Mouse (Mus musculus) cerebellum, adult 18-20 months (tissue): Measurements from ENCODE around the gene Kctd11.
"Not testable (repeated sequence)": the region's sequence is repeated elsewhere in the genome, so short reads cannot be mapped to it uniquely, and the experiment has no call there.

Experiments used
- DNase-seq, 2 experiments: peaks; one replicate each; pipeline ENCODE4 v3.0.0; 2021

The Kctd11 gene

DNA sequence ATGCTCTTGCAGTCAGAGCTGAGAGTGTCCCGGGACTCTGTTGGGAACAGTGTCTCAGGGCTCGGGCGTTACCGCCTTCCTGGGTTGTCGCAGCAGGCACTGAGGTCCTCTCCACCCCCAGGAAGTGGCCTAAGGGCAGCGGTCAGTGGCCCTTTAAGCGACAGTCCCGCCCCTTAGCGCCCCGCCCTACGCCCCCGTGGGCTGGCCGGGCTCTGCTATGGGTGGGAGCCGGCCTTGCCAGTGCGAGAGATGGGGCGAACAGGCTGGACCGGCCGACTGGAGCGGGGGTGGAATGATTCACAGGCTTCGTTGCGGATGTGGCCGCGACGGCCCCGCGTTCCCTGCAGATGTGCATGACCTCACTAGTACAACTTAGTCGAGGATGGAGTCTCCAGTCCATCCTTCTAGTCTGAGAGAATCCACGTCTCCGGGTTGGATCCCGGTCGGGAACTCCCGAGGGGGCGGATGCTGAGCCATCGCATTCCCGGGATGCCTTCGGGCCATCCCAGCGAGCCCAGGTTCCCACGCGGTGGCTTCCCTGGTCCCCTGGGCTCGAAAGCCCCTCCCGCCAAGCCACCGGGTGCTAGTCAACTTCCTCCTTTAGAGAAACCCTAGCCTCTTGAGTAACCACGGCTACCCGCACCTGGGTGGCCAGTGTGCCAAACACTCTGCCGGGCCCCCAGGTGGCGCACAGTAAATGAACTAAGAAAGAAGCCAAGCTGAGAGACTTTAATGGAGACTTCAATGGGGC is at the start of gene Kctd11:
Gene Kctd11 (minus strand): TSS at position 554 of the 751 bp plus-strand sequence.
- peak; percentile 76 to 78 for DNase-seq

DNA sequence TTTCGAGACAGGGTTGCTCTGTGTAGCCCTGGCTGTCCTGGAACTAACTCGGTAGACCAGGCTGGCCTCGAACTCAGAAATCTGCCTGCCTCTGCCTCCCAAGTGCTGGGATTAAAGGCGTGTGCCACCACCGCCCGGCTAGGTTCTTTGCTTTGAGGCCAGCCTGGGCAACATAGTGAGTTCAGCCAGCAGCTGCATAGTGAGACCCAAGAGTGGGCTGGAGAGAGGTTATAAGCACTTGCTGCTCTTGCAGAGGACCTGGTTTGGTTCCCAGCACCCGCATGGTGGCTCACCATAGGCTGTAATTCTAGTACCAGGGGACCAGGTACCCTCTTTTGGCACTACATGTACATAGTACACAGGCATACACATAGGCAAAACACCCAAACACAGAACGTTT is 49.0 kb upstream of the Kctd11 start:
- not testable (repeated sequence) for DNase-seq

DNA sequence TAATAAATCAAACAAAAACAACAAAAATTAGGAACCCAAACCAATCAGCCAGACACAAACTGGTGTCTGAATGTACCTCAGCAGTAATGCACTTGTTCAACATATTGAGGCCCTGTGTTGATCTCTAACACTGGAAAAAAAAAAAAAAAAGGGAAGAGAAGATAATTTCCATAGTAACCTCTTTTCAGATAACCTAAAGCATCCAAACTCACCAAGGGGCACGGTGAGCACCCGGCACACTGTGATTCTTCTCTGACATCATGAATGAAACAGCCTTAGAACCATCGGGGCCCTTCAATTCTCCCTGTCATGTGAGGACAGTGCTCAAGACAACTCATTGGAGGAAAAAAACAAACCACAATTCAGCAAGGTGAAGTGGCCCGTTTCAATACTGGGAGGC is 48.5 kb upstream of the Kctd11 start:
- DNase-seq, result no peak

DNA sequence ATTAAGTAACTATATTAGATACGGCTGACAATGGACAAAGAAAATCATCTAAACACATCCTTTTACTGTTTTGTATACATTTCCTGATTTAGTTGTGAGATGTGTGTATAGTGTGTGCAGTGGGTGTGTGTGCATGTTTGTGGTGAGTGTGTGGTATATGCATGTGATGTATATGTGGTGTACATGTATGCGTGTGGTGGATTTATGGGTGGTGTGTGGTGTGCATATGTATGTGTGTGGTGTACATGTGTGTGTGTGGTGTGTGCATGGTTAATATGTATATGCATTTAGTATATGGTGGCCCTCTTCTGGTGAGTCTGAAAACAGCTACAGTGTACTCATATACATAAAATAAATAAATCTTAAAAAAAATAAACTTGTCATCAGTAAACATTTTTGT is 46.3 kb upstream of the Kctd11 start:
- no peak for DNase-seq

DNA sequence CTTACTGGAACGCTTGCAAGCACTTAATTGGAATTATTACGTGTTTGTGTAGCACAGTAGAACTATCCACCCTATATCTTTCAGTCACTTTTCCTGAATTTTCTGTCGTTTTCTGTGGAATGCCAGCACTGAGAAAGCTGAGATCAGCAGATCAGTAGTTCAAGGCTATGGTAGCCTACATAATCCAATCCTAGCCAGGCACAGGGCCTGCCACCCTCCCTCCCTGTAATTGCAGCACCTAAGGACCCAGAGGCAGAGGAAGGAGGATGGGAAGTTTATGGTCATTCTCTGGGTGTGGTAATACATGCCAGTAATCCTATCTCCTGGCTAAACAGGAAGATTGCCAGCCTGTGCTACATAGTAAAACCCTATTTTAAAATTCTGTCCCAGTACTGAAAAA is 41.6 kb upstream of the Kctd11 start:
- no peak for DNase-seq

DNA sequence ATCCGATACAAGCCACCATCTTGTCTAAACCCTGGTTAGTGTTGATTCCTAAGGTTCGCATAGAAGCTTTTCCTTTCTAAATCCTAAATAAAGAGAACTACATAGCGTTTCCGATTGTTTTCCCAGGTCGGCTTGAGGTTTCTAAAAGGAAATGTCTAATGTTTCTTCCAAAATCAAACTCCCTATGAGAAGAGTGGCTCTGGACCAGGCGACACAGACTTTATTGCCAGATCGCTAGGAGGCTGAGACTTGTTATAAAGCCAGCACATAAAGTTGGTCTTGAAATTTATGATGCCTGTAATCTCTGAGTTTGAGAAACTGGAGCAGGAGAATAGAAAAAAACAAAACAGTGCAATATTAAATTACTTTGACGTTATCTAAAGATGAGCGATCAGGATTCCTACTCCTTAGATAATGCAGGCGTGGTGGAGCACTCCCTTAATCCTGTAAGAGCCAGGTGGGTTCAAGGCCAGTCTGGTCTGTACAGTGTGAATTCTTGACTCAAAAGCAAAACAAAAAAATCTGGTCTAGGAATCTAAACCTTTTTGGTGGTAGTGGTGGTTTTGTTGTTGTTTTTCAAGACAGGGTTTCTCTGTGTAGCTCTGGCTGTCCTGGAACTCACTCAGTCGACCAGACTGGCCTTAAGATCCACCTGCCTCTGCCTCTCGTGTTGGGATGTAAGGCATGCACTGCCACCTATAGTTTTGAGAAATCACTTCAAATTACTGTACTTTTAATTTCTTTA is 41.0 kb upstream of the Kctd11 start:
- no peak for DNase-seq

DNA sequence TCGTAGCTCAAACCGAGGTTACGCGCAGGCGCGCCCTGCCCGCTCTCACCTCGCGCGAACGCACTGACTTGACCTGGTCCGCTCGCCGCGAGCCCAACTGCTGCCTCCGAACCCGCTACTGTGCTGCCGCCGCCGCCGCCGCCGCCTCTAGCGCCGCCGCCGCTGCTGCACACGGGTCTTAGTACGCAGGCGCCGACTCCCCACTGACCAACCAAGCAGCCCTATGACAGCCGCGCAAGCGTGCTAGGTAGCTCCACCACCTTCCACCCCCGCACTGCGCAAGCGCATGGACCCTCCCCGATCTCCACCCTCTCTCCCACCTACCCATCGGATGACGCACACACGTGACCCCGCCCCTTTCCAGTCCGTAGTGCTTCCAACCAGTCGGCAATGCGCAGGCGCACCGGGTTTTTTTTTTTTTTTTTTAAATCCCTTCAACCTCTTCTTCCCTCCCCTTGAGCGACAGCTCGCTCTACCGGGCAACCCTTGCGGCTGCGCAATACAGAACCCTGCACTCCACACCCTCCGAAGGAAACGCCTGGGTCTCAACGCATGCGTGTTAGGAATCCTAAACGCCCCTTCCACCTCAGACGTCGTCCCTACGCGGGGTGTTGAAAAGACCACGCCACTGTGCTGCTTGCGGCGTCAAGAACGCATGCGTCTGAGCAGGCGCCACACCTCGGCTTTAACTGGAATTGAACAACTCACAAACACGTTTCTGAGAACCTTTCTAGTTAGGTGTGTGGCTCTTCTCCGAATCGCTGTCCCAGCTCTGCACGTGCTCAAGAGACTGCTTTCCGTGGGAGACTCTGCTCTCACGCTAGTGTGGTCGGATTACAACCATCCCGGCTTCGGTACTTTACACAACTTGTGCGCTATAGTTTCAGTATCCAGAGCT is 40.2 kb upstream of the Kctd11 start, which contains the start of gene Eif5a:
Gene Eif5a (minus strand): TSS at position 845 of the 898 bp plus-strand sequence.
- DNase-seq, result peak; percentile 100

DNA sequence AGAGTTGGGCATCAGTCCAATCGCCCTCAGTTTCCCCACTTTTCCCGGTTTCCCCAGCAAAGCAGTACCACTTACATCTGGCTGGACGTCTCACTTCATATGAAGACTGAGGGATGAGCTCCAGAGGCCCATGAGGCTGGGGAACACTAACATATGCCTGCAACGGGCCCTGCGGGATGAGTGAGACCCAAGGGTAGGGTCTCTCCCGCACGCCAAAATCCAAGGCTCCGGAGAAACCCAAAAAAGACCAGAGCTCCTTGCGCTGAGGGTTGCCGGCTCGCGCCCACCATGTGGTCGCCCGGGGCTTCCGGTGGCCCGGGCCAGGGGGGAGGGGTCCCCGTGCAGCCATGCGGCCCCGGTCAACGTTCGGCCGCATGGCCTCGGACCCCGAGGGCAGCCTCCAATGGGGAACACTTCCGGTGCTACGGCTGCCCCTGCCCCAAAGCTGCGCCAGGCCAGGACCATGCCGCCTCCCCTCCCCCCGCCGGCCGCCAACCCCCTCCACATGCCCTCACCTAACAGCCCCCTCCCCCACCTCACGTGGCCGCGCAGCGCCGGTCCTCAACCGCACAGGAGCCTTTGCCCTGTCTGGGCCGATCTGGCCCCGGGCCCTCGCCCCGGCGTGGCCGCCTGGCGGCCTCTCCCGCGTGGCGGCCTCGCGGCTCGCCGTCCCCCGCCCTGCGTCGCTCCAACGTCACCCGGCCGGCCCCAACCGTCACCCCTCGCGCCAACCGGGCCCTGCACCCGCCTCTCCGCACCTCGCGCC is 39.2 kb upstream of the Kctd11 start:
- peak in 1 of 2 experiments; percentile 22 for DNase-seq

DNA sequence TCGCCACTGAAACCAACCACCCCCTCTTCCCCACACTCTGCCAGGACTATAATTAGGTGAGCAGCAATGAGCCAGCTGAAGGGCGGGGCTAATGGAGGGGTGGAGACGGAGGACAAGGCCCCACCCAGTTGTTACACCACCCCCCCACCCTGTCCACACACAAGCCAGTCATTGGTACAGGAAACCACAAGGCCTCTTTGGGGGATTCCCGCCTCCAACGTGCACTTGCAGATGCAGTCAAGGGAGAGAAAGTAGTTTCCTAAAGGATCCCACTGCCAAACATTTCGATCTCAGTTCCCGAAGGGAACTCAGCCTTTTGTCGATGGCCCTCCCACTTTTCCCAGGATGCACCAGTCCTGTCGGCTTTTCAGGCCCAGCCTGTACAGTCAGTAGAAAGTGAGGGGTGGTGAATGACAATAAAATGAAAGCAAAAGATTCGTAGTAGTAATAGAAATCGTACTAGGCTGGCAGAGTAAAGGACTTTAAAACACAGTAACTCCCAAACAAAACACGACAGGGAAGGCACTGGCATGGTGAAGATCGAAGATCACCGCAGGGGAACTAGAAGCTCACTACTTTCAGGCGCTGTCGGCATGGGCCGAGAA is 38.6 kb upstream of the Kctd11 start:
- peak; percentile 39 to 54 for DNase-seq

DNA sequence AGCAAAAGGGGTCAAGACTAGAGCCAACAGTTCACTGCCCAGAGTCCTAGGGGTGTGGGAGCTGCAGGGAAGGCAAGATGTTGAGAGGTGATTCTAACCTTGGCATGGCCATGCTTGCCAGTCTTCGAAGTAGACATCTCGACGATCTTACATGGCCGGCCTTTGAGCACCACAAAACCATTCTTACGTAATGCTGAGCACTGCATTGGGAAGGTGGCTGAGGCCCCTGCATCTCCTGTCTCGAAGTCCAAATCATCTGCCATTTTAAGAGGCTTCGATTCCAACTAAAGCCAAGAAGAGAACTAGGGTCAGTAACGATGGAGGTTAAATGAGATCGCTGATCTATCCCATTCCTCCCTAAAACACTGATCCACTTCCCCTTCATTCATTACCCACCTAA is 37.8 kb upstream of the Kctd11 start:
- DNase-seq, result no peak

DNA sequence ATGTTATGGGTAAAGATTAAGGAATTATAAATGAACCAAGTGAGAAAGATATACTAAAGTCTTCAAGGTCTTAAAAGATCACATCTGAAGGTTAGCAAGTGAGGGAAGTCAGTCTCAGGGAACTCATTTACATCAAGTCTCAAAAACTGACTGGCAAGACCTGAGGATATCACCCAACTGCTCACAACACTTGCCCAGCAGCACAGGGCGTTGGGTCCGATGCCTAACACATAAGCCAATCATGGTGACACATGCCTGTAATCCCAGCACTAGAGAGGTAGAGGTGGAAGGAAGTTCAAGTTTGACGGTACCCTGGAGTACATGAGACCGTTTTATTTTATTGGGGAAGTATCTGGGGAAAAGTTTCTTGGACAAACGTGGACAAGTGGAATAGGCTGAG is 36.9 kb upstream of the Kctd11 start:
- DNase-seq, result no peak

DNA sequence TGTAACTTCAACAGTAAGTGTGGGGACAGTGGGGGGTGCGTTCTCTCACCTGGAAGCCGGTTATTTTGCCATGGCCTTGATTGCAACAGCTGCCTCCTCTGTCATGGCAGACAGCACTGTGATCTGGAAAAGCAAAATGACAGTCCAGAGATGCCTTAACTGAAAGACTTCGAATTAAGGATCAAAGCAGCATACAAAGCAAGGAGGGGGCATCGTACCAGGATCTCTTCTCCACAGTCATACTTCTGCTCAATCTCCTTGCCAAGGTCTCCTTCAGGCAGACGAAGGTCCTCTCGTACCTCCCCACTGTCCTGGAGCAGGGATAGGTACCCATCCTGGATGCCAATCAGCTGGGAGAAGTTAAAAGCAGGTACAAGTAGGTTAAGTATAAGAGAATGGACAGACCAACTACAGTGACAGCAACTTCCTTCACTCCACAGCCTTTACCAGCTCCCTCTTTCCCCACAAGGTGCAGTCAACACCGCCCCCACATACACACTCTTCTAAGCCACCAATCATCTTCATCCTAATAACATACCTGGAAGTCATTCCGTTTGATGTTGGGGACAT is 36.3 kb upstream of the Kctd11 start:
- no peak for DNase-seq

DNA sequence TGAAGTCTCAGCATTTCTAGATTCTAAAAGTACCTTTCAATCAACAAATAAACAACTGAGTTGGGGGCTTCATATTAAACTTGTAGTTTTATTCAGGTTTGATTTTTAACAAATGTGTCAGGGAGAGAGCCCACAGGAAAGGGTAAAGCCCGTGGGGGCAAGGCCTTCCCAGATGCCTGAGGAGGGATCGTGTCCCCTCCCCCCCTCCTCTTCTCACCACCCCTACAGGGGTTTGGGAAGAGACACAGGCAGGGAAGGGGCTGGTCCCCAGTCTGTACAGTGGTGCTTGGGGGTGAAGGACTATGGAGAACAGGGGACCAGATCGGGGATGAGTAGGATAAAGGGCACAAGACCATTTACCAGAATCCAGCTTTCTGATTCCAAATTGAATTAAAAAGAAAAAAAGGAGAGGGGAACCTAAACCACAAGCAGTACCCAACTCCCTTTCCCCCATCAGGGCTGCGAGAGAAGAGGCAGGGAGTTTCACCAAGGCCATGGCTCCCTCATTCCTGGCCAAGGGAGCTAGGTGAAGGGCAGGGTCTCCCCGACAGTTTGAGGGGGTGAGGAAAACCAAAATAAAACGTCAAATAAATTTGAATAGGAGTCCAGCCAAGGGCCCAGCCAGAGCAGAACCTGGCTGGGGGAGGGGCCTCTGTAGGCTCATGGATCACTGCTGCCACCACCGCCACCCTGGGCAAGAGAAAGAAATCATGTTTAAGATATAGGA is 35.6 kb upstream of the Kctd11 start:
- not testable (repeated sequence) for DNase-seq

DNA sequence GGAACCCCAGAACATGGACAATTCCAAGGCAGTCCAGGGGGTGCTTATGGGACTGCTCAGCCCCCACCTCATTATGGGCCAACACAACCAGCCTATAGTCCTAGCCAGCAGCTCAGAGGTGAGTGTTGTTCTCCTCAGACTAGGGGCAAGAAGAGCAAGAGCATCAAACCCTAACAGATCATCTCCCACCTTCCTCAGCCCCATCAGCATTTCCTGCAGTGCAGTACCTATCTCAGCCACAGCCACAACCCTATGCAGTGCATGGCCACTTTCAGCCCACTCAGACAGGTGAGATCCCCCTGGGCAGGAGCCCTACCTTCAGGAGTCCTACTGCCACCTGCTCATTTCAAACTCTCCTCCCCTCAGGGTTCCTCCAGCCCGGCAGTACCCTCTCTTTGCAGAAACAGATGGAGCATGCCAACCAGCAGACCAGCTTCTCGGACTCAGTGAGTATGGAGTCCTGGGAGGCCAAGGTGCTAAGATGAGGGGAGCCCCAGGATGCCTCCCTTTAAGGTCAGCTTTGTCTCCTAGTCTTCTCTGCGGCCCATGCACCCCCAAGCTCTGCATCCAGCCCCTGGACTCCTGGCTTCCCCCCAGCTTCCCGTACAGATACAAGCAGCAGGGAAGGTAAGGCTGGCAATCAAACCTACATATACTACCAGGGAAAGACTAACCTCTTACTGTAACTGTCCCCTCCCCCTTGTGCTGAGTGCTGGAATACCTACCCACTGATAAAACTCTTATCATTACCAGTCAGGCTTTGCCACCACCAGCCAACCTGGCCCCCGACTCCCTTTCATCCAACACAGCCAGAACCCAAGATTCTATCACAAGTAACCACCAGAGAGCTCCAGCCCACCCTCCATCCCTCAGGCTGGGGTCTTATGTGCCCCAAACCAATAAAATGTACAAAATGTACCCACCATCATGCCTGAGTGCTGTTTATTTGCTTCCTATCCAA is 34.7 kb upstream of the Kctd11 start:
- DNase-seq, result no peak

DNA sequence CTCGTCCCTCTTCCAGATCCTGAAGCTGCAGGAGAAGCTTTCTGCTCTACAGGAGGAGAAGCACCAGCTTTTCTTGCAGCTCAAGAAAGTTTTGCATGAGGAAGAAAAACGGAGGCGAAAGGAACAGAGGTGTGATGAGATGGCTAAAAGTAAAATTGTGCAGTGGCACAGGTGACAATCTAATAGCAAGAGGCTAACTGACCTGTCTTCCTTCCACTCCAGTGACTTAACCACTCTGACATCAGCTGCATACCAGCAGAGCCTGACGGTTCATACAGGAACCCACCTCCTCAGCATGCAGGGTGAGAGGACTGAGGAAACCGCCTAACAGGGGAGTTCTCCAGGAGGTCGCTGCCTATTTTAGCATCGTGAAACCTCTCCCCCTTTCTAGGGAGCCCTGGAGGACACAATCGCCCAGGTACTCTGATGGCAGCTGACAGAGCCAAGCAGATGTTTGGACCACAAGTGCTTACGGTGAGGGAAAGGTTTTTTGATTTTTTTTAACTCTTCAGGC is 33.8 kb upstream of the Kctd11 start:
- DNase-seq, result no peak

DNA sequence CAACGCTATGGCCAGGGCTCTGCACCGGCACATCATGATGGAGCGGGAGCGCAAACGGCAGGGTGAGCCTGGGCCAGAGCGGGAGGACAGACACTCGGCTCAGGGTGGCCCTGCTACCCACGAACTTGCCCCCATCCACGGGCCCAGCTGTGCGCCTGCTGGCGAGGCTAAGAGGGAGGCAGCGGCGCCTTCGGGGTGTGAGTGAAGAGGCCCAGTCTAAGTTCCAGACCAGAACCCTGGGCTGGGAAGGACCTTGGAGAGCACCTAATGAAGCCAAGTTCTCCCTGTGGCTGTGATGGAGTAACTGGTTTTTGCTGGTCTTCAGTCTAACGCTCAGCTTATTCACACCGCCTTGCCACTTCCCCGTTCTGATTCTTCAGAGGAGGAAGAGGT is 33.2 kb upstream of the Kctd11 start:
- DNase-seq, result no peak

DNA sequence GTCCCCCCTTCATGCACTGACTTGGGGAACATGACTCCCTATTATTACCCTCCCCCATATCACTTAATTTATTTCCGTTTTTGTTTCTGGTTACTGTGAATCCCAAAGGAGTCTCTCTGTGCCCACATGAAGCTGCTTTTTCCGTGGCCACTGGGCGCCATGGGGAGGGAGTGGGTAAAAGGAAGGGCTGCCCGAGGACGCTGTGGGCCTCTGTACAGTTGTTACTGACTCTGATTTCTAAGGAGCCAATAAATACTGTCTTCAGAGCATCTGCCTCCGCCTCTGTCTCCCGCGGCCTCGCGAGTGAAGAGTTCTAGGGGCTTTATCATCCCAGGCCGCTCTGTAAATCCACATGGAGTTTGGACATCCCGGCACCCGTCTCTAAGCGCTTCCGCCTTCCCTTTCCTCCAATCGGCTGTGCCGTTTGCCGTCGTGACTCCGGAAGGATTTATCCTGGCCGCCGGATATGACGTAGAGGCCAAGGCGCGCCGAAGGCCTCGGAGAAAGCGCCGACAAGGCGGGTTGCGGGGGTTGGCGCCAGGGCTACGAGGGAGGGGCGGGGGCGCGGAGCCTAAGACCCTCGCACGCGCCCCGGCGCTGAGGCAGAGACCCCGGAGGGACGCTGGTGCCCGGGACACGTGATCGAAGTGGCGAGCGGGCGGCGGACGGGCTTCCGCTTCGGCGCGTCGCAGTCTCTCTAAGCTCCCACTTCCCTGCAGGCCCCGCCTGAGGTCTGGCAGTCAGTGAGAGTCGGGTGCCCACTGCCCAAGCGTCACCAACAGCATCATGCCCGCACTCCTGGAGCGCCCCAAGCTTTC is 32.6 kb upstream of the Kctd11 start, which contains the start of gene Gps2:
Gene Gps2 (plus strand): TSS at position 335 of the 818 bp plus-strand sequence.
- DNase-seq, result peak; percentile 92 to 95
